Mouse (Mus musculus): ENCODE results near the gene Tbata. TPM values are rescaled to one million over a fixed set of nuclear protein-coding genes. Genes with fewer than 3 reads are reported as not detected.

The Tbata gene
- total and polyA plus RNA-seq, 2 experiments from 2014 or later: 1.6 to 4.8 TPM

GRCm38 (mm10) chr10:61201596-61202318, 30.0 kb downstream of the Tbata start:
- Histone ChIP-seq H3K27ac (no peak overlapping the region), H3K4me1 (ENCODE audit: insufficient read depth, low read length) (no peaks in the 10 kb centered on the region), H3K9ac (replicated peaks; ENCODE audit: low read length) (no peak overlapping the region), H3K4me2 (ENCODE audit: low read depth, low read length) (no peak overlapping the region), H3K27me3 (ENCODE audit: insufficient read depth, low read length) (no peaks in the 10 kb centered on the region), H3K9me3 (ENCODE audit: low read length) (no peaks in the 10 kb centered on the region), H3K4me3 (ENCODE audit: low read length) (no peak overlapping the region), H3K36me3 (ENCODE audit: insufficient read depth, low read length) (no peaks in the 10 kb centered on the region)
- 89% methylated on average over 12 of the region's 12 CpGs for WGBS
- no peak for TF ChIP-seq CTCF (IDR thresholded peaks at IDR 0.05; ENCODE audit: low read depth)
- no peak for ATAC-seq
- DNase-seq (ENCODE audit: low spot score): no peak

GRCm38 (mm10) chr10:61203930-61204329, 32.2 kb downstream of the Tbata start:
- H3K4me1 ChIP-seq (ENCODE audit: insufficient read depth, low read length): no peaks in the 10 kb centered on the region
- H3K4me2 ChIP-seq (ENCODE audit: low read depth, low read length): no peak overlapping the region
- WGBS: 75% methylated on average over 3 of the region's 3 CpGs
- no peaks in the 10 kb centered on the region for H3K27me3 ChIP-seq (ENCODE audit: insufficient read depth, low read length)
- no peaks in the 10 kb centered on the region for H3K9me3 ChIP-seq (ENCODE audit: low read length)
- H3K27ac ChIP-seq: no peak overlapping the region
- TF ChIP-seq CTCF (IDR thresholded peaks at IDR 0.05; ENCODE audit: low read depth): no peak
- H3K9ac ChIP-seq (replicated peaks; ENCODE audit: low read length): no peak overlapping the region
- H3K4me3 ChIP-seq (ENCODE audit: low read length): no peak overlapping the region
- no peak for DNase-seq (ENCODE audit: low spot score)
- ATAC-seq: no peak
- H3K36me3 ChIP-seq (ENCODE audit: insufficient read depth, low read length): no peaks in the 10 kb centered on the region

- H3K4me2 ChIP-seq (ENCODE audit: low read depth, low read length): no peak overlapping the region
- H3K27me3 ChIP-seq (ENCODE audit: insufficient read depth, low read length): peaks cover 6% of the 10 kb centered on the region; the same call in 1 of the 2 replicates
- H3K4me3 ChIP-seq (ENCODE audit: low read length): no peak overlapping the region
- ATAC-seq: no peak
- WGBS: 83% methylated on average over 9 of the region's 9 CpGs
- no peak overlapping the region for H3K9ac ChIP-seq (replicated peaks; ENCODE audit: low read length)
- no peaks in the 10 kb centered on the region for H3K4me1 ChIP-seq (ENCODE audit: insufficient read depth, low read length)
- no peaks in the 10 kb centered on the region for H3K36me3 ChIP-seq (ENCODE audit: insufficient read depth, low read length)
- no peak overlapping the region for H3K27ac ChIP-seq
- no peak for DNase-seq (ENCODE audit: low spot score)
- TF ChIP-seq CTCF (IDR thresholded peaks at IDR 0.05; ENCODE audit: low read depth): no peak
- H3K9me3 ChIP-seq (ENCODE audit: low read length): no peaks in the 10 kb centered on the region
Observed at GRCm38 (mm10) chr10:61208114-61208684, 36.4 kb downstream of the Tbata start.

GRCm38 (mm10) chr10:61211105-61211504, 39.4 kb downstream of the Tbata start:
- H3K4me3 ChIP-seq (ENCODE audit: low read length): no peak overlapping the region
- H3K9me3 ChIP-seq (ENCODE audit: low read length): no peaks in the 10 kb centered on the region
- H3K27ac ChIP-seq: no peak overlapping the region
- 88% methylated on average over 4 of the region's 4 CpGs for WGBS
- no peak overlapping the region for H3K4me2 ChIP-seq (ENCODE audit: low read depth, low read length)
- H3K36me3 ChIP-seq (ENCODE audit: insufficient read depth, low read length): no peaks in the 10 kb centered on the region
- ATAC-seq (no peak), DNase-seq (ENCODE audit: low spot score) (no peak)
- no peaks in the 10 kb centered on the region for H3K4me1 ChIP-seq (ENCODE audit: insufficient read depth, low read length)
- peaks cover 6% of the 10 kb centered on the region; the same call in 1 of the 2 replicates for H3K27me3 ChIP-seq (ENCODE audit: insufficient read depth, low read length)
- no peak for TF ChIP-seq CTCF (IDR thresholded peaks at IDR 0.05; ENCODE audit: low read depth)
- H3K9ac ChIP-seq (replicated peaks; ENCODE audit: low read length): no peak overlapping the region

- peak; percentile 87 for DNase-seq (ENCODE audit: low spot score)
- ATAC-seq: peak; percentile 67; the same call in 1 of the 2 replicates
Observed at GRCm38 (mm10) chr10:61211743-61212142, 40.0 kb downstream of the Tbata start.

DNA sequence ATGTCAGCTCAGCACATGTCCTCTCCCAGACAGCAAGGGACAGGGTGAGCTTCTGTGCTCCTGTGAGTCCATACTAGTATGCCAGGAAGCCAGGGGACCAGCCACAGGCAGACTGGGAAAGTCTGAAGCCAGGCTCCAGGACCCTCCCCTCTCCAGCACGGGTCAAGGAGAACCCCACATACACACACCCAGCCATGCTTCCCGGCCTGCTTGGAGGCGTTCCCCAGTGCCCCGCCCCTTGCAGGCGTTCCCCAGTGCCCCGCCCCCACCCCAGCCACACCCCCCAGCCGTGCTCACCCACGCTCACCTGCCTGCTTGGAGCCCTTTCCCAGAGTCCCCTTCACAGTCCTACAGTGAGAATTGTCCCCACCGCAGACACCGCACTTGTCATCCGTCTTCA, 41.1 kb downstream of the Tbata start:
- no peak for TF ChIP-seq CTCF (IDR thresholded peaks at IDR 0.05; ENCODE audit: low read depth)
- Histone ChIP-seq H3K9ac (replicated peaks; ENCODE audit: low read length) (no peak overlapping the region), H3K9me3 (ENCODE audit: low read length) (no peaks in the 10 kb centered on the region), H3K36me3 (ENCODE audit: insufficient read depth, low read length) (no peaks in the 10 kb centered on the region), H3K27ac (no peak overlapping the region), H3K4me2 (ENCODE audit: low read depth, low read length) (no peak overlapping the region), H3K27me3 (ENCODE audit: insufficient read depth, low read length) (peaks cover 6% of the 10 kb centered on the region; the same call in 1 of the 2 replicates), H3K4me1 (ENCODE audit: insufficient read depth, low read length) (no peaks in the 10 kb centered on the region), H3K4me3 (ENCODE audit: low read length) (no peak overlapping the region)
- DNase-seq (ENCODE audit: low spot score) (no peak), ATAC-seq (no peak)
- WGBS: 15% methylated on average over 11 of the region's 11 CpGs

More at GRCm38 (mm10) chr10:61211743-61212142, 40.0 kb downstream of the Tbata start:
- Histone ChIP-seq H3K4me2 (ENCODE audit: low read depth, low read length) (no peak overlapping the region), H3K9me3 (ENCODE audit: low read length) (no peaks in the 10 kb centered on the region), H3K27me3 (ENCODE audit: insufficient read depth, low read length) (peaks cover 6% of the 10 kb centered on the region; the same call in 1 of the 2 replicates), H3K4me3 (ENCODE audit: low read length) (no peak overlapping the region), H3K4me1 (ENCODE audit: insufficient read depth, low read length) (no peaks in the 10 kb centered on the region), H3K9ac (replicated peaks; ENCODE audit: low read length) (no peak overlapping the region), H3K27ac (no peak overlapping the region), H3K36me3 (ENCODE audit: insufficient read depth, low read length) (no peaks in the 10 kb centered on the region)
- WGBS: 9% methylated on average over 13 of the region's 13 CpGs
- TF ChIP-seq CTCF (IDR thresholded peaks at IDR 0.05; ENCODE audit: low read depth): peak; percentile 81

DNA sequence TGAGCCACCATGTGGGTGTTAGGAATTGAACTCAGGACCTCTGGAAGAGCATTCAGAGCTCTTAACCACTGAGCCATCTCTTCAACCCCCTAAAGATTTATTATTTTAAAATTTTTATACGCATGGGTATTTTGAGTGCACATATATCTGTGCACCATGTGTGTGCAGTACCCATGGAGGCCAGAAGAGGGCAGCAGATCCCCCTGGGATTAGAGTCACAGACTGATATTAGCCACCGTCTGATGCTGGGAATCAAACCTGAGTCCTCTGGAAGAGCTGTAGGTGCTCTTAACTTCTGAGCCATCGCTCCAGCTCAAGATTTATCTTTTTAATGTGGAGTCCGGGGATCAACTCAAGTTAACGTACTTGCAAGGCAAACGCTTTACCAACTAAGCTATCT, 43.9 kb downstream of the Tbata start:
- Histone ChIP-seq H3K9me3 (ENCODE audit: low read length) (no peaks in the 10 kb centered on the region; the same call in 1 of the 2 replicates), H3K27me3 (ENCODE audit: insufficient read depth, low read length) (peaks cover 6% of the 10 kb centered on the region; the same call in 1 of the 2 replicates), H3K4me1 (ENCODE audit: insufficient read depth, low read length) (no peaks in the 10 kb centered on the region), H3K36me3 (ENCODE audit: insufficient read depth, low read length) (no peaks in the 10 kb centered on the region), H3K9ac (replicated peaks; ENCODE audit: low read length) (no peak overlapping the region), H3K4me2 (ENCODE audit: low read depth, low read length) (no peak overlapping the region), H3K4me3 (ENCODE audit: low read length) (no peak overlapping the region), H3K27ac (no peak overlapping the region)
- ATAC-seq: no peak
- peak; percentile 50 for TF ChIP-seq CTCF (IDR thresholded peaks at IDR 0.05; ENCODE audit: low read depth)
- DNase-seq (ENCODE audit: low spot score): no peak
- 96% methylated on average over 6 of the region's 6 CpGs for WGBS
